Mouse (Mus musculus): ENCODE data around the gene Gad1. TPM values are rescaled to one million over a fixed set of nuclear protein-coding genes. Genes with fewer than 3 reads are reported as not detected.

Gad1 gene
- polyA plus RNA-seq, 1 experiment from 2014 or later = 89.8 TPM

DNA sequence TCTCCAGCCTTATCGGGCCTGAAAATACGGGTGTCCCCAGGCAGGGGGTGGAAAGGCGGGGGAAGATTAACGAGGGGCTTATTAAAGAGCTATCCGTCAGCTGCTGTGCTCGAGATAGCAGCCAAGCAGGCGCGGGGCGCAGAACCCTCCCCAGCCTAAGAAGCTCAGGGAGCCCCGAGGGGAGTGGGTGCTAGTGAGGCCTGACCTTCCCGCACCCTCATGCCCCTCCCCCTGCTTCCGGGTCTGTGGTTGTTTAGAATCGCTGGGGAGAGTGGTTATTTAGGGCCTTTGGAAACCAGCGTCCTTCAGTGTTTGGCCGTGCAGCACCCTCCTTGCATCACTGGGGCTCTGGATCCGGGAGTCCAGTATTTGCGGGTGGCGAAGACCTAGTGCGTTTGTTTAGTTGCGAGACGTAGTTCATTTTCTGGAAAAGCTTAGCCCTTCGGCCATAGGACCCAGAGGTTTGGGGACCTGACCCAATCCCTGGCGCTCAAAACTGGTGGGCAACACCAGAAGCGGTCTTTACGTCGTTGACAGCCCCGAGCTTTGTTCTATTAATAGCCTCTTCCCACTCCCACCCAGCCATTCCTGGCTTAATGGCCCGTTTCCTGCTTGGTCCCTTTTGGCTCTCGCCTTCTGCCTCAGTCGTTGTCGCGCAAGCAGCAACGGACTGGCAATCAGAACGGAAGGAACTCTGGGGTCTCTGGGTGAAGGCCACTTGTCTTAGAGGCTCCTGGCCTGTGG is 15.5 kb downstream of the Gad1 start:
- Histone ChIP-seq H3K4me3 (replicated peaks; ENCODE audit: low read length) (peak overlapping the region; percentile 55), H3K4me1 (replicated peaks; ENCODE audit: control insufficient read depth, insufficient read depth, low read length) (peaks cover 10% of the 10 kb centered on the region; the same call in 1 of the 2 replicates), H3K27me3 (ENCODE audit: control insufficient read depth, insufficient read depth, low read length) (peaks cover 73% of the 10 kb centered on the region), H3K27ac (peak overlapping the region; percentile 95), H3K9me3 (ENCODE audit: control insufficient read depth, low read length) (no peaks in the 10 kb centered on the region), H3K9ac (peak overlapping the region; percentile 80), H3K4me2 (replicated peaks) (peak overlapping the region; percentile 65), H3K36me3 (replicated peaks; ENCODE audit: control insufficient read depth, insufficient read depth) (no peaks in the 10 kb centered on the region; the same call in 1 of the 2 replicates)
- under 1% methylated on average over 34 of the region's 34 CpGs for WGBS
- ATAC-seq (ENCODE audit: low FRiP score) = peak; percentile 46
- DNase-seq (ENCODE audit: low spot score) = peak; percentile 63

DNA sequence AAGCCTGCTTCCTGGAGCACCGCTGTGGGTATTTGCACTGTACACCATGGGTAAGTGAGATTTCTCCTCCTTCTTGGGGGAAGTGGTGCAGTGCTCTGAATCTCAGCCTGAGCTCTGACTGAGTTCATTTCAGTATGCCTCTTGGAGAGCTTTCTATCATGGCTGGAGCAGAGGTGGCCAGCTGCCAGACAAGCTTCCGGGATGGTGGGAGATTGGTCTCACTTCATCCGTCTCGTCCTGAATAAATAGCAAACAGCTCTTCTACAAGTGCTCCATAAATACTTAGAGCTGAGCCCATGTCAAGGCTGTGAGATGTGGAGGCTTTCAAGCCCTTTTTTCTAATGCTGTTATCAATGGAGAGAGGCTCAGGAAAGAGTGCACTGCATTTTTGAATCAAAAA is 18.8 kb downstream of the Gad1 start:
- Histone ChIP-seq H3K27ac (no peak overlapping the region), H3K9ac (no peak overlapping the region), H3K4me3 (replicated peaks; ENCODE audit: low read length) (no peak overlapping the region), H3K36me3 (replicated peaks; ENCODE audit: control insufficient read depth, insufficient read depth) (peaks cover 22% of the 10 kb centered on the region), H3K9me3 (ENCODE audit: control insufficient read depth, low read length) (no peaks in the 10 kb centered on the region), H3K27me3 (ENCODE audit: control insufficient read depth, insufficient read depth, low read length) (peaks cover 42% of the 10 kb centered on the region), H3K4me2 (replicated peaks) (no peak overlapping the region), H3K4me1 (replicated peaks; ENCODE audit: control insufficient read depth, insufficient read depth, low read length) (peaks cover 5% of the 10 kb centered on the region; the same call in 1 of the 2 replicates)
- 73% methylated on average over 4 of the region's 4 CpGs for WGBS
- no peak for DNase-seq (ENCODE audit: low spot score)
- ATAC-seq (ENCODE audit: low FRiP score) = no peak

- no peak for ATAC-seq (ENCODE audit: low FRiP score)
- Histone ChIP-seq H3K27me3 (ENCODE audit: control insufficient read depth, insufficient read depth, low read length) (peaks cover 37% of the 10 kb centered on the region), H3K4me2 (replicated peaks) (no peak overlapping the region), H3K9ac (no peak overlapping the region), H3K9me3 (ENCODE audit: control insufficient read depth, low read length) (no peaks in the 10 kb centered on the region), H3K36me3 (replicated peaks; ENCODE audit: control insufficient read depth, insufficient read depth) (peaks cover 24% of the 10 kb centered on the region), H3K4me1 (replicated peaks; ENCODE audit: control insufficient read depth, insufficient read depth, low read length) (no peaks in the 10 kb centered on the region; the same call in 1 of the 2 replicates), H3K4me3 (replicated peaks; ENCODE audit: low read length) (no peak overlapping the region), H3K27ac (no peak overlapping the region)
- DNase-seq (ENCODE audit: low spot score) = no peak
- 47% methylated on average over 9 of the region's 9 CpGs for WGBS
These were observed 19.4 kb downstream of the Gad1 start for GRCm38 (mm10) chr2:70572251-70572650.

DNA sequence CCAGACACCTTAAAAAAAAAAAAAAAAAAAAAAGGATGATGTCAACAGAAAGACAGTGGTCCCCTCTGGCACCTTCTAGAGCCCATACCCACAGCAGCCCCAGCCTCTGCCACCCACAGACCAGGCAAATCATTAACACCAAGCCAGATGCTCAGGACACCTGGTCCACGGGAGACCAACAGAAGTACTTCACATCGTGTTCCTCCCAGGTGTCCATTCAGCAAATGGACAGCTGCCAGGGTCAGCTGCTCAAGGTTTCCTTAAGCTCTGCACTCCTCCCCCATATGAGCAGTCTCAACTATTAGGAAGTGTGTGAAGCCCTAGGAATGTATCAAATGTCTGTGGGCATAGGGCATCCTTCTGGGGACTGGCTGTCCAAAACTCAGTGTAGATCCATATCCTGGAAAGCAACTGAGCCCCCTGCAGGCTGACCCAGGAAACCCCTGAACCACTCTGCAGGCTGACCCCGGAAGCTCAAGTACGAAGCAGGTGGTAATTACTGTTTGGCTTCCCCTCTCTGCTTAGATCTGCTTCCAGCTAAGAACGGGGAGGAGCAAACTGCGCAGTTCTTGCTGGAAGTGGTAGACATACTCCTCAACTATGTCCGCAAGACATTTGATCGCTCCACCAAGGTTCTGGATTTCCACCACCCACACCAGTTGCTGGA is 20.8 kb downstream of the Gad1 start:
- H3K9me3 ChIP-seq (ENCODE audit: control insufficient read depth, low read length) = no peaks in the 10 kb centered on the region
- peaks cover 32% of the 10 kb centered on the region for H3K36me3 ChIP-seq (replicated peaks; ENCODE audit: control insufficient read depth, insufficient read depth)
- WGBS = 80% methylated on average over 8 of the region's 8 CpGs
- DNase-seq (ENCODE audit: low spot score) = no peak
- H3K4me1 ChIP-seq (replicated peaks; ENCODE audit: control insufficient read depth, insufficient read depth, low read length) = no peaks in the 10 kb centered on the region
- H3K9ac ChIP-seq = no peak overlapping the region
- H3K4me2 ChIP-seq (replicated peaks) = no peak overlapping the region
- no peak overlapping the region for H3K27ac ChIP-seq
- no peak overlapping the region for H3K4me3 ChIP-seq (replicated peaks; ENCODE audit: low read length)
- H3K27me3 ChIP-seq (ENCODE audit: control insufficient read depth, insufficient read depth, low read length) = peaks cover 30% of the 10 kb centered on the region
- ATAC-seq (ENCODE audit: low FRiP score) = no peak

DNA sequence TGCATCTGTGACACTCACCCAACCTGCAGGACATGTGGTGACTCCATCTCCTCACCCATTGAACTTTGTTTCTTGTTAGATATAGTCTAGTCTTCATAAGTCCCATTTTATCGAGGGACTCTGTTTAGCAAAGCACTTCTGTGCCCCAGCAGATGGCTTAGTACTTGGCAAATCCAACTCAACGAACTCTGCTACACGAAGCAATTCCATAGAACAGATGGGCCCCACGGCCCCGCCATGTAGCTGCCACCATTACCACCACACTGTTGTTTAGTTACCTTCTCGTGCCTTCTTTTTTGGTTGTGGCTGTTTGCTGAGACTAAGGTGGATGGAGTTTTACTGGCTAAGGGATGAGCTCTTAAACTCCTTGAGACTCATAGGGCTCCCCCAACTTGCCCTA is 35.3 kb downstream of the Gad1 start:
- peaks cover 64% of the 10 kb centered on the region for H3K36me3 ChIP-seq (replicated peaks; ENCODE audit: control insufficient read depth, insufficient read depth)
- no peaks in the 10 kb centered on the region for H3K9me3 ChIP-seq (ENCODE audit: control insufficient read depth, low read length)
- WGBS = 91% methylated on average over 6 of the region's 6 CpGs
- H3K4me2 ChIP-seq (replicated peaks) = no peak overlapping the region
- no peak overlapping the region for H3K27ac ChIP-seq
- 0 out of 2 replicates have a peak, but pooled peaks cover 10% of the 10 kb centered on the region for H3K4me1 ChIP-seq (replicated peaks; ENCODE audit: control insufficient read depth, insufficient read depth, low read length)
- H3K4me3 ChIP-seq (replicated peaks; ENCODE audit: low read length) = no peak overlapping the region
- no peak for DNase-seq (ENCODE audit: low spot score)
- no peak for ATAC-seq (ENCODE audit: low FRiP score)
- H3K27me3 ChIP-seq (ENCODE audit: control insufficient read depth, insufficient read depth, low read length) = no peaks in the 10 kb centered on the region
- H3K9ac ChIP-seq = no peak overlapping the region

GRCm38 (mm10) chr2:70592432-70592831 is 39.6 kb downstream of the Gad1 start:
- H3K9ac ChIP-seq = no peak overlapping the region
- H3K4me2 ChIP-seq (replicated peaks) = no peak overlapping the region
- ATAC-seq (ENCODE audit: low FRiP score) = no peak
- no peaks in the 10 kb centered on the region for H3K27me3 ChIP-seq (ENCODE audit: control insufficient read depth, insufficient read depth, low read length)
- H3K9me3 ChIP-seq (ENCODE audit: control insufficient read depth, low read length) = no peaks in the 10 kb centered on the region
- peak; percentile 52 for DNase-seq (ENCODE audit: low spot score)
- H3K36me3 ChIP-seq (replicated peaks; ENCODE audit: control insufficient read depth, insufficient read depth) = peaks cover 91% of the 10 kb centered on the region
- 37% methylated on average over 6 of the region's 6 CpGs for WGBS
- H3K27ac ChIP-seq = no peak overlapping the region
- 0 out of 2 replicates have a peak, but pooled peaks cover 10% of the 10 kb centered on the region for H3K4me1 ChIP-seq (replicated peaks; ENCODE audit: control insufficient read depth, insufficient read depth, low read length)
- no peak overlapping the region for H3K4me3 ChIP-seq (replicated peaks; ENCODE audit: low read length)

GRCm38 (mm10) chr2:70593670-70594069 is 40.8 kb downstream of the Gad1 start:
- Histone ChIP-seq H3K9ac (no peak overlapping the region), H3K9me3 (ENCODE audit: control insufficient read depth, low read length) (no peaks in the 10 kb centered on the region), H3K4me3 (replicated peaks; ENCODE audit: low read length) (no peak overlapping the region), H3K27me3 (ENCODE audit: control insufficient read depth, insufficient read depth, low read length) (no peaks in the 10 kb centered on the region), H3K27ac (no peak overlapping the region), H3K36me3 (replicated peaks; ENCODE audit: control insufficient read depth, insufficient read depth) (peaks cover 90% of the 10 kb centered on the region), H3K4me2 (replicated peaks) (no peak overlapping the region), H3K4me1 (replicated peaks; ENCODE audit: control insufficient read depth, insufficient read depth, low read length) (0 out of 2 replicates have a peak, but pooled peaks cover 10% of the 10 kb centered on the region)
- DNase-seq (ENCODE audit: low spot score) (no peak), ATAC-seq (ENCODE audit: low FRiP score) (no peak)
- 89% methylated on average over 5 of the region's 5 CpGs for WGBS

DNA sequence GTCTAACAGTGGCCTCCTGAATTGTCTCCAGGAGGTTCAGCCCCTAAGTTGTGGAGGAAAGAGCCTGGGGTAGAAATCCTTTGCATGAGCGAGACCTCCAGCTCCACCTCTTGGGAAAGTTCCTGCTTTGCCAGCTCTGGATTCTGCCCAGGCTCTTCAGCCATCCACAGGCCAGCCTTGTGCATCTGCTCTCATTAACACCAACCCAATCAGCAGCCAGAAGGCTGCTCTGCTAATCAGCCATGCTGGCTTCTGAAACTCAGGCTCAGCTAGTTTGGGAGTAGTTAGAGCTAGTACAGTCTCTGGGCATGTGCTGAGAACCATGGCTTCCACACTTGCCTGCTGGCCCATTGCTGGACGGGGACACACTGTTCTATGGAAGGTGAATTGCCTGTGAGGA is 43.0 kb downstream of the Gad1 start:
- no peak overlapping the region for H3K9ac ChIP-seq
- H3K9me3 ChIP-seq (ENCODE audit: control insufficient read depth, low read length) = no peaks in the 10 kb centered on the region
- DNase-seq (ENCODE audit: low spot score) (no peak), ATAC-seq (ENCODE audit: low FRiP score) (no peak)
- no peaks in the 10 kb centered on the region for H3K27me3 ChIP-seq (ENCODE audit: control insufficient read depth, insufficient read depth, low read length)
- H3K4me1 ChIP-seq (replicated peaks; ENCODE audit: control insufficient read depth, insufficient read depth, low read length) = 0 out of 2 replicates have a peak, but pooled peaks cover 10% of the 10 kb centered on the region
- H3K4me3 ChIP-seq (replicated peaks; ENCODE audit: low read length) = no peak overlapping the region
- no peak overlapping the region for H3K4me2 ChIP-seq (replicated peaks)
- 82% methylated on average over 2 of the region's 2 CpGs for WGBS
- H3K27ac ChIP-seq = no peak overlapping the region
- H3K36me3 ChIP-seq (replicated peaks; ENCODE audit: control insufficient read depth, insufficient read depth) = peaks cover 86% of the 10 kb centered on the region

DNA sequence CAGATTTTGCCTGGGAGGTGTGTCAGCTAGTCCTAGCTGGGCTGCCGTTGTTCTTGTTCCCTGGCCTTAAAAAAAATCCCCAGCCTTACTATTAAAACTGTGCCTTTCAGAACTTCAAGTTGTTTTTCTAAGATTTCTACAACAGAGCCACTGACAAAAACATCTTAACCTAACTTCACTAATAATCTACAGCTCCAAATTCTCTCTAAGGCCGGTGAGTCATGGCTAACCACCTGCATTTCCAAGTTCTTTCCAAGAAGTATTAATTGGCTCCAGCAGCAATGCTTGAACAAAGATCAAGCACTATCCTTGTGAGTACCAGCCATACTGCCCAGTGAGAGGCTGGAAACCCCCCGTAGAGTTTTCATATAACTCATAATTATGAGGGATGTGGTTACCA is 56.9 kb downstream of the Gad1 start:
- ATAC-seq (ENCODE audit: low FRiP score) = no peak
- Histone ChIP-seq H3K4me2 (replicated peaks) (no peak overlapping the region), H3K9ac (no peak overlapping the region), H3K27me3 (ENCODE audit: control insufficient read depth, insufficient read depth, low read length) (no peaks in the 10 kb centered on the region), H3K9me3 (ENCODE audit: control insufficient read depth, low read length) (peaks cover 21% of the 10 kb centered on the region), H3K36me3 (replicated peaks; ENCODE audit: control insufficient read depth, insufficient read depth) (no peaks in the 10 kb centered on the region), H3K27ac (no peak overlapping the region), H3K4me1 (replicated peaks; ENCODE audit: control insufficient read depth, insufficient read depth, low read length) (no peaks in the 10 kb centered on the region), H3K4me3 (replicated peaks; ENCODE audit: low read length) (no peak overlapping the region)
- 78% methylated on average over 3 of the region's 3 CpGs for WGBS
- DNase-seq (ENCODE audit: low spot score) = no peak

All from hindbrain, embryonic 14.5 days (tissue).